Mouse (Mus musculus) right cerebral cortex, postnatal 4 days (tissue): ENCODE data around the gene Padi3.
A peak's percentile ranks its signal among the peaks of the same experiment; 100 is the strongest.

Experiments used
- DNase-seq: peaks from one replicate; pipeline ENCODE4 v3.0.0-alpha.2; 2022

The Padi3 gene

DNA sequence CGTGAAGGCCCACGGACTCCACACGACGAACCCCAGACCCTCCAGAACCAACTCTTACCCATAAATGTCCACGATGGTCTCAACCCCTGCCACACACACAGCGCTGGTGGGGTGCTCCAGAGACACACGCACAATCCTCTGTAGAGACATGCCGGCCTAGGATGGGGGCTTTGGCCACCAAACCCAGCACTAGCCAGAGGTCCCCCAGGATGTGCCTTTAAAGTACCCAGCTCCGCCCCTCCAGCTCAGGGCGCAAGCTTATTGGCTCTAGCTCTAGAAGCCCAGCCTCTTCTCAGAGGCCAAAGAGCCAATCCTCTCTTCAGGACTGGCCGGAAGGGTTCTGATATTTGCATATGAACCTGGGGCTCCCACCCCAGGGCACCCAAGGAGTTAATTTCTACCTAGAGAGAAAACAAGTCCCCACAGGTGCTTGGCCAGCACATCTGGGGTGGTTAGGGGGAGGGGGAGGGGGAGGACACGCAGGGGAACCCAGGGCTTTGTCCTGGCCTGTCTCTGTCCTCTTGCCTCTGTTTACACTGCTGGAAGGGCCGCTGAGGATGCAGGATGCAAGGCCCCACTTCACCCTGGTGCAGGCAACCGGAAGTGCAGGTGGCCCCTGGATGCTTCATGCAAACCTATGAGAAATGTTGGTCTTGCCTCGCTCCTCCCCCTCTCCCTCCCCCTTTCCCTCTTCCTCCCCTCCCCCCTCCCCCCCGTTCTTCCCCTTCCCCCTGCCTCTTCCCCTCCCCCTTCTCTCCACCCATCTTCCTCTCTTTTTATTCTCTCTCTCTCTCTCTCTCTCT, at the start of gene Padi3:
Gene Padi3 (minus strand): TSS at position 191 of the 803 bp plus-strand sequence.
- DNase-seq: no peak

- DNase-seq: no peak
Measured at GRCm38 (mm10) chr4:140859291-140859690, 48.8 kb upstream of the Padi3 start.

DNA sequence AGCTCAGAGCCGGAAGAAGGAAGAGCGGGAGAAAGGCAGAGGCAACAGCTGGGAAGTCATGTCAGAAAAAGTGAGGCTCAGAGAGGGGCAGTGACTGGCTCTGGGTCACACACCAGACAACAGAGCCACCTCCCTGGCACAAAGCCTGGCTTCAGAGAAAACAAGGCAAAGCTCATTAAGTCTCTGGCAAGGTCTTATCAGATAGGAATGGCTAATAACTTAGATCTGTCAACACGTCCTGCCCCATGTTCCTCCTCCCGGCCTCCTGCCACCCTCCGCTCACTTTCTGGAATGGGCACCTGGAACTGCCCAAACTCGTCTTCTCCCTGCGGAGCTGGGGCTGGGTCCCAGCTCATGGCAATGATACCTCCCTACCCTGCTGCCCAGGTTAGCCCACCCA, 47.4 kb upstream of the Padi3 start:
- DNase-seq: no peak

DNA sequence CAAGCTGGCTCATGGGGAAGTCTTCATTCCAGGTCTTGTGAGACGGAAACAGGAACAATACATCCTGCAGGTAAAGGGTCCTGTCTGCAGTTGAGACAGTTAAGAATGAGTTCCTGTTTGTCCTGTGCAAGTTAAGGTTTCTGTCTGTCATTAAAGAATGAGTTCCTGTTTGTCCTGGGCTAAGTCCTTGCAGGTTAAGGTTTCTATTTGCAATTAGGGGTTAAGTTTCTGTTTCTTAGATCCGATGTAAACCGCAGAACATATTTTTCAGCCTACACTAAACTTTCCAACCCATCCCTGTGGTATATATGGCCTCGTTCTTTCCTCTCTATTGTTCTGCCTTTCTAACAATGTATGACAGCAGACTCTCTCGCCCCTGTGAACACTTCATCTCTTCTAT, 46.6 kb upstream of the Padi3 start:
- no peak for DNase-seq

DNA sequence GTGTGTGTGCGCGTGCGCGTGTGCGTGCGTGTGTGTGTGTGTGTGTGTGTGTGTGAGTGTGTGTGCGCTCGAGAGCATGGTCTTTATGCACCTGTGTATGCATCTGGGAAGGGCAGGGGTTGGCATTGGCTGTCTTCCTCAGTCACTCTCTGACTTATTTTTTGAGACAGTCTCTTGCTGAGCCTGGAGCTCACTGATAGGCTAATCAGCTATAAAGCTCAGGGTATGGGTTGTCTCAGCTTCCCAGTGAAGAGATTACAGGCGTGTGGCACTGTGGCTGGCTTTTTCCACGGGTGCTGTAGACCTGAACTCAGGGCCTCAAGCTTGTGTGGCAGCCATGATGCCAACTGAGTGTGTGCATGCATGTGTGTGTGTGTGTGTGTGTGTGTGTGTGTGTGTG, 44.7 kb upstream of the Padi3 start:
- DNase-seq: no peak

DNA sequence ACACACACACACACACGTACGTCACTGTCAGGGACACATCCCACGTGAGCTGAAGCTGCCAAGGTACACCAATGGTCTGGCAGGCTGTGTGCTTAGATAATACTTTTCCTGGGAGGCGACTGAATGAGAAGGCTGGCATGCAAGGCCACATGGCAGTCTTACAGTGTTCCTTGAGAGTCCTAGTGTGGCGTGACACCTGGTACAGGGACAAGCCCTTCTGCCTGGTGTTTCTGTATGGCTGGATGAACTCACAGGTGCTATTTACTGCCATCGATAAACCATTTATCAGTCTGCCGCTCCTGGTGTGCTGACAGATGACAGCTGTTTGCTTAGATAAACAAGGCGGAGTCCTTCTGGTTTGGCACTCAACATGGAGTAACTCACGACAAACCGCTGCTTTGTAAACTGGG, 44.0 kb upstream of the Padi3 start:
- no peak for DNase-seq

- DNase-seq: no peak
Measured at GRCm38 (mm10) chr4:140853626-140854025, 43.2 kb upstream of the Padi3 start.

- no peak for DNase-seq
Measured at GRCm38 (mm10) chr4:140849310-140849709, 38.9 kb upstream of the Padi3 start.

- DNase-seq: no peak
Measured at GRCm38 (mm10) chr4:140845666-140846065, 35.2 kb upstream of the Padi3 start, which contains the start of gene Padi1. Gene Padi1 (minus strand): TSS chr4:140845778.

- no peak for DNase-seq
Measured at GRCm38 (mm10) chr4:140844991-140845390, 34.5 kb upstream of the Padi3 start.

- DNase-seq: no peak
Measured at GRCm38 (mm10) chr4:140843670-140844280, 33.3 kb upstream of the Padi3 start.

DNA sequence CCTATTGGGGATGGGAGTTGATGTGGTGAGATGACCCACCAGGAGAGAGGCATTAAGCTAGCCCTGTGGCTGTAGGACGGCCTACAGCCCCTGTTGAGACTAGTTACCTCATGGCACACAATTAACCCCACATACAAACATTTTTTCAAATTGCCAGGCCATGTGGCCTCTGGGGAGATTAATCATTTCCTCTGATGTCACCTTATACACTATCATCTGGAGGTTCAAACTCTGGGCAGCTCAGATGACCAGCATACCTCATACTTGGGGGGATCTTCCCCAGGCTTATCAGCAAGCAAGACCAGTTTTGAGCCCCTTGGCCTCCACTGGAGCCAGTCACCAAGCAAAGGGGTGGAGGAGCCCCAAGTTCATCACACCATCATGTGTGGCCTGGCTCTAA, 32.5 kb upstream of the Padi3 start:
- no peak for DNase-seq

DNA sequence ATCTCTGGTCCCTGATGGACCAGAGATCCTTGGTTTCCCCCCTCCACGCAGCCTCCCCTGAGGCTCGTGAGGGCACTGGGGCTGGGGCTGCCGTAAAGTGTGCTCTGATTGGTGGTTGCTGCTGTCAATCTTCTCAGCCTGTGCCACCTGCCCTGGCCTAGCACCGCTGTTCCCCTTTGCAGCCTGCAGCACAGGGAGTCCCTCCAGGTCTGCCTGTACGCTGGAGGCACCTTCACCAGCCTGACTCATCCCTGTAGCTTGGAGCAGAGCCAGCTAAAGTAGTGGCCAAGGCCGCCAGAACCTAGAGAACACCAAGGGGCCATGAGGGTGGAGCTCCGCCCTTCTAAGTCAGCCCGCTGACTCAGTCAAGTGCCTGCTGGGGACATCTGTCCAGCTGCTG, 27.4 kb upstream of the Padi3 start:
- DNase-seq: no peak

DNA sequence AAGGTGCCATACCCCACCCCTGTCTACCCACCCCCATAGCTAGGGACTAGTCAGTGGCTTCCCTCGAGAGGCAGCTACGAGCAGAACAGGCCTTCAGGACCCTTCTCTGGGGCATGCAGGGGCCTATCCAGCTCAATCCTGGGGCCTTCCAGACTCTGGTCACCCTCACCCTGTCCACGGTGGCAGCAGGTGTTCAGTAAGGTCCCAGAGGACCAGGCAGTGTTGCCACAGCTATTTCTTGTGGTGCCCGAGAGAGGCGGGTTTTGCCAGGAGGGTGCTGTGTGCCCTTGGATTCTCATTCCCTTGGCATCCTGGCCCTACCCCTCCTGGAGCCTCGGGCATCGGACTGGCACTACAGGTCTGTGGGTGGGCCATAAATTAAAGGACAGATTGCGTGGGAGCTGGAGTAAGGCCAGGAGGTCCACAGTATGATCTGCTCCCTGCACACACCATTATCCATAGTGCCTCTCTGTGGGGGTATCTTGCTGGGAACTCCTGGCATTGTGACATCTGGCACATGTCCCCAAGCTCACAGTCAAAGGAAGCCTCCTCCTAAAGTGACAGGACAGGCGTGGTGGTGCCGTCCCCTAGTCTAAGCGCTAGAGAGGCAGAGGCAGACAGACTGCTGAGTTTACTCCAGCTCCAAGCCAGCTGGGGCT, 25.9 kb upstream of the Padi3 start:
- DNase-seq: peak; percentile 24

GRCm38 (mm10) chr4:140835682-140836081, 25.2 kb upstream of the Padi3 start:
- no peak for DNase-seq

DNA sequence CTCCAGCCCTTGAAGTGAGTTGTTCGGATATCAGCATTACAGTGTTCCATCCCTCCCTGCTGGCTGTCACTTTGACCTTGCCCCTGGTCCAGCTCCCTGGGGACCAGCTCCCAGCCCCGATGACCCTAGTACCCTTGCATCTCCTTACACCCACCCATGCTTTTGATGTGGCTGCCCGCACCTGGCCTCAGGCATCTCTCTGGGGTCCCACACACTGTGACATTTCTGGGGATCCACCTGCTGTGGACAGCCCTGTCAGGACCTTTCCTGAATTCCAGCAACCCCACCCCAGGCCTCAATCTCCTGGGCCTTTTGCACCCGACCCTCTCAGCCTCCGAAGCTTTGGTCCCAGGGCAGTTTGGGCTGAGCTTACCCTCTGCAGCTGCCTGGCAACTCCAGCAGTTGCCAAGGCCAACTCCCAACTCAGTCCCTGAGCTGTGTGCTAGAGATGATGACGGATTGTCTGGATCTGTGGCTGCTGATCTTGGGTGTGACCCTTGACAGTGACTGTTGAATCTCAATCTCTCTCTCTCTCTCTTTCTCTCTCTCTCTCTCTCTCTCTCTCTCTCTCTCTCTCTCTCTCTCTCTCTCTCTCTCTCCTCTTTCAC, 24.0 kb upstream of the Padi3 start:
- DNase-seq: no peak

GRCm38 (mm10) chr4:140832821-140833220, 22.4 kb upstream of the Padi3 start:
- DNase-seq: no peak

DNA sequence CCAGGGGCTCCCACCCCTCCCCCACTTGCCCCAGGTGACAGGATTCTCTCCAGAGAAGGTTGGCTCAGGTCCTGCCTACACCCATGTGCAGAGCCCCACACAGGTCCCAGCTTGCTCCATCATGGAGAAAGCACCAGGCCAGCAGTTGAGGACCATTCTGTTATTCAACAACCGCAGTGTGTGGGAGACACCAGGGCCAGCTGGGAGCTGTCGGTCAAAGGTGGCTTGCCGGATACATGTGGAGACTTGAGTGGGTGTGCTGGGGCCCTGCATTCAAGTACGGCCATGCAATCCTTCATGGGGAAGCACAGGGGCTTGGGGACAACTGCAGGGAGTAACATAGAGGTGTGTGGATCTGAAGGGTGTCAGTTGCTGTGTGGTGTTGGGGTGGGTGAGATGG, 21.4 kb upstream of the Padi3 start:
- DNase-seq: no peak

GRCm38 (mm10) chr4:140827237-140827636, 16.8 kb upstream of the Padi3 start:
- no peak for DNase-seq

DNA sequence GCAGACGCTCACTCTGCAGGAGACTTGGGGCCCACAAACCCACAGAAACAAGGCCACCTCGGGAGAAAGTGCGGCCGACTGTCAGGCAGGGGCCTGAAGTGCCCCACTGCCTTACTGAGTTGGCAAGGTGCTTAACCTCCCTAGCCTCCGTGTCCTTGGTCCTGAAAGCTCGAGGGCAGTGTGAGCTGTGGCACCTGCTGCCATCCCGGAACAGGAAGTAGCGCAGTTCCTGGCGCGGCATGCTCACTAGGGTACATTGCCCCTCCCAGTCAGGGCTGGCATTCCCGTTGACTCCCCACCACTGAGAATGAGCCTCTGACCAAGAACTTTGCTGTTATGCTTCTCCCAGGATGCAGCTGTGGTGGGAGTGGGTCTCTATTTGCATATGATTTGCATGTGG, 15.5 kb upstream of the Padi3 start:
- no peak for DNase-seq

DNA sequence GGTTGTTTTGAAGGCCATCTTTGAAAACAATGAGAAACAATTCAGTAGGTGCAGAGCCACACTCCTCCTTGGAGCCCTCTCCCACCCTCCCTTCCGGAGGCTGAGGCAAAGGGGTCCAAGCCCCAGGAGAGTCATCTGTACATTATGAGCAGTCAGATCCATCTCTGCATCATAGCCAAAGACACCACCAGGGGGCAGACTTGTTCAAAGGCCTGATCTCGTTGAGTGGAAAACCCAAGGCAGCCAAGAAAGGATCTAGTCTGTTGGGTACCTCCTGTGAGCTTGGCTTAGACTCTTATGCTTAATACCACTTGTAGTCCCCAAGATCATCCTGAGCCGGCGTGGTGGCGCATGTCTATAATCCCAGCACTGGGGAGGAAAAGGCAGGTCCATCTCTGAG, 11.5 kb upstream of the Padi3 start:
- DNase-seq: peak; percentile 57

GRCm38 (mm10) chr4:140817413-140817812, 7.0 kb upstream of the Padi3 start:
- no peak for DNase-seq
